Mouse (Mus musculus) cerebellum, postnatal 14 days (tissue): ENCODE results near the gene Eif4h.

Source experiments
- DNase-seq, 2 experiments: peaks; one replicate each; pipeline ENCODE4 v3.0.0; 2021; ENCODE audit warnings: mixed read lengths in 2 of 2

Gene Eif4h

GRCm38 (mm10) chr5:134647394-134647793 is 8.1 kb upstream of the Eif4h start:
- no peak for DNase-seq

- DNase-seq: no peak
Measured at GRCm38 (mm10) chr5:134646461-134646860, 7.2 kb upstream of the Eif4h start.

GRCm38 (mm10) chr5:134644643-134645118 is 5.4 kb upstream of the Eif4h start:
- DNase-seq: no peak

GRCm38 (mm10) chr5:134644121-134644520 is 4.8 kb upstream of the Eif4h start:
- no peak for DNase-seq

GRCm38 (mm10) chr5:134640371-134640770 is 1.1 kb upstream of the Eif4h start:
- no peak for DNase-seq

GRCm38 (mm10) chr5:134638461-134639268 is 625 bp downstream of the Eif4h start:
- DNase-seq: no peak

- no peak for DNase-seq
Measured at GRCm38 (mm10) chr5:134637820-134638367, 1.4 kb downstream of the Eif4h start.

- no peak for DNase-seq
Measured at GRCm38 (mm10) chr5:134632841-134633240, 6.4 kb downstream of the Eif4h start.

GRCm38 (mm10) chr5:134630835-134631234 is 8.5 kb downstream of the Eif4h start:
- no peak for DNase-seq

GRCm38 (mm10) chr5:134629508-134629907 is 9.8 kb downstream of the Eif4h start:
- DNase-seq: no peak

GRCm38 (mm10) chr5:134622069-134622468 is 17.2 kb downstream of the Eif4h start:
- DNase-seq: peak; percentile 80 to 85

GRCm38 (mm10) chr5:134621099-134621640 is 18.1 kb downstream of the Eif4h start:
- DNase-seq: peak in 1 of 2 experiments; percentile 44

GRCm38 (mm10) chr5:134620457-134620856 is 18.8 kb downstream of the Eif4h start:
- DNase-seq: no peak

GRCm38 (mm10) chr5:134617071-134617470 is 22.2 kb downstream of the Eif4h start:
- DNase-seq: peak; percentile 66 to 76

- no peak for DNase-seq
Measured at GRCm38 (mm10) chr5:134615780-134616179, 23.5 kb downstream of the Eif4h start.

- no peak for DNase-seq
Measured at GRCm38 (mm10) chr5:134615380-134615779, 23.9 kb downstream of the Eif4h start.

- no peak for DNase-seq
Measured at GRCm38 (mm10) chr5:134614802-134615201, 24.5 kb downstream of the Eif4h start, which contains the start of gene Lat2. TSS of gene Lat2 (minus strand) at chr5:134615025.

GRCm38 (mm10) chr5:134614296-134614695 is 25.0 kb downstream of the Eif4h start:
- DNase-seq: no peak

GRCm38 (mm10) chr5:134613727-134614126 is 25.6 kb downstream of the Eif4h start:
- no peak for DNase-seq

GRCm38 (mm10) chr5:134611810-134612521 is 27.3 kb downstream of the Eif4h start:
- no peak for DNase-seq

- no peak for DNase-seq
Measured at GRCm38 (mm10) chr5:134609916-134610643, 29.2 kb downstream of the Eif4h start.

- no peak for DNase-seq
Measured at GRCm38 (mm10) chr5:134607121-134607520, 32.2 kb downstream of the Eif4h start.

- DNase-seq: no peak
Measured at GRCm38 (mm10) chr5:134606314-134606713, 33.0 kb downstream of the Eif4h start.
